Mouse (Mus musculus) bone marrow macrophage, adult 2 months (primary cell): ENCODE results near the gene Btg2. TPM values are rescaled to one million over a fixed set of nuclear protein-coding genes. Genes with fewer than 3 reads are reported as not detected.

ENCODE experiments used
- H3K27ac ChIP-seq: 2 replicates; pipeline ENCODE4 v1.5.1; 2012; ENCODE audit warnings: low read depth, low read length; ENCODE audit not compliant: insufficient read depth
- H3K4me1 ChIP-seq: 2 replicates; pipeline ENCODE4 v1.6.1; 2012; ENCODE audit warnings: low read length; ENCODE audit not compliant: control insufficient read depth, insufficient read depth
- H3K4me3 ChIP-seq: 2 replicates; pipeline ENCODE4 v1.5.1; 2012; ENCODE audit warnings: mild to moderate bottlenecking, low read length, moderate library complexity; ENCODE audit not compliant: insufficient read depth
- CTCF ChIP-seq: IDR thresholded peaks from 2 replicates; pipeline ENCODE4 v1.5.1; 2012; ENCODE audit warnings: low read depth, mild to moderate bottlenecking, low read length, moderate library complexity
- POLR2A ChIP-seq: IDR thresholded peaks from 2 replicates; pipeline ENCODE4 v1.6.1; 2012; ENCODE audit warnings: mild to moderate bottlenecking, low read depth, low read length, borderline replicate concordance
- polyA plus RNA-seq: library from polyadenylated mRNA; stranded (reverse); fragments of >200 nt; gene quantifications from 2 replicates; pipeline ENCODE4 v1.2.4, GENCODE M21; 2012; ENCODE audit not compliant: missing spikeins, insufficient read depth, insufficient read length

The Btg2 gene
- polyA plus RNA-seq, 1 experiment = 52.4 TPM

DNA sequence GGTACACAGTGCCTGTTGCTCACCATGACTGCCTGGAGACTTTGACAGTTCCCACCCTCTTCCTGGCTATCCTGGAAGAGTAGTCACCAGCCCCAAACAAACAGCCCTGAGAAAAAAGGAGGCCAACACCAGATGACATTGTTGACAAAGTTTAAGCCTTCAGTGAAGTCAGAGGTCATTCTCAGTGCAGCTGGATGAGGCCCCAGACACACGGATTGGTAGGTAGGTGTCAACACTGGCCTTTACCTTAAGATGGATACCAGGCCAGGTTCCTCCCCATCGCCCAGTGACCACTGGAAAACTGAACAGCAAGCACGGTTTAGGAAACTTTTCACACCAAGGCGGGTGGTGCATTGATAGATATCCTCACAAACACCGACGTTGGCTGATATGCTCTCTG is 13.4 kb upstream of the Btg2 start:
- TF ChIP-seq POLR2A (no peak), CTCF (no peak)
- Histone ChIP-seq H3K4me3 (0 out of 2 replicates have a peak overlapping the region, but pooled peaks have one; percentile 10), H3K27ac (no peak overlapping the region), H3K4me1 (peaks cover 38% of the 10 kb centered on the region)

GRCm38 (mm10) chr1:134091851-134092250 is 12.9 kb upstream of the Btg2 start:
- Histone ChIP-seq H3K4me3 (no peak overlapping the region), H3K27ac (no peak overlapping the region), H3K4me1 (peaks cover 38% of the 10 kb centered on the region)
- TF ChIP-seq CTCF = no peak
- TF ChIP-seq POLR2A = no peak

- TF ChIP-seq POLR2A = no peak
- no peak for TF ChIP-seq CTCF
- no peak overlapping the region for H3K4me3 ChIP-seq
- peaks cover 19% of the 10 kb centered on the region for H3K4me1 ChIP-seq
- H3K27ac ChIP-seq = no peak overlapping the region
Observed at GRCm38 (mm10) chr1:134089074-134089473, 10.2 kb upstream of the Btg2 start.

DNA sequence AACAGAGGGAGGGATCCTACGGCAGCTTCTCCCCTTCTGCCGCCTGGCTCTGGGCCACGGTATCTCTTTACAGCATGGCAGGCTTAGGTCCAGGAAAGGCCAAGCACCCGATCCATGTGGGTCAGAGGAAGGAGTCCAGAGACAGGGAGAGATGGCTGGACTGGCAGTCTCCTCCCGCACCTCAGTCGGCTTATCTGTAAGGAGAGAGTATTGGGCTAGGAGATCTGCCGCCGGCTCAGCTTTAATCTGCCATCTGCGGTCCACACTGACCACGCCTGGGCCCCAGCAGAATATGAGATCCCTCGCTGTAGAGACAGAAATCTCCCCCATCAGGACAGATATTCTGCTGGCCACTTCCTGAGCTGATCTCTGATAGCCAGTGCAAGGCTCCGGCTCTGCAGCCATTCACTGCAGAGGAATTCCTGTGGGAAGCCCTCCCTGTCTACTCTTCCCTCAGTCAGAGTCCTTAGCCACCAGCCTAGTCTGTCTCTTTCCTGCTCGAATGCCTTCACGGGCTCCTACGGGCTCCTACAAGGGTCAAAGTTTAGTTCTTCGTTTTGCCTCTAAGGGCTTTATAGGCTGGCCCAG is 8.0 kb upstream of the Btg2 start:
- no peak overlapping the region for H3K27ac ChIP-seq
- no peak overlapping the region for H3K4me3 ChIP-seq
- peaks cover 24% of the 10 kb centered on the region for H3K4me1 ChIP-seq
- TF ChIP-seq CTCF (no peak), POLR2A (no peak)

DNA sequence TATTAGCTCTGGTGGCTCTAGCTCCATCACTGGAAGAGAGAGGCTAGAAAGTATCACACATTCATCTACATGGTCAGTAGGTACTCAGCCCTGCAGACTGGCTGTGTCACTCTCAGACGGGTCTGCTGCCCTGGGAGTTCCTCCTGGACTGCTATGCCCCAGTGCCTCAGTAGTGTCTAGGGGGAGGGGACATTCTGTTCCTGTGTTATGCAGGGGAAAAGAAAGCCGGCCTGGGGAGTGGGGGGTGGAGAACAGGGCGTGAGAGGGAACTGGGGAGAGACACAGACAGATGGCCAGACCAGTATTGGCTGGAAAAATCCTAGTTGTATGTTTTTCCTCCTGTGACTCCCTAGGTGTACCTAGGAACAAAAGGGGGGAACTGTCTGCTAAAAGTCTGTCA is 7.1 kb upstream of the Btg2 start:
- H3K27ac ChIP-seq = no peak overlapping the region
- TF ChIP-seq POLR2A = no peak
- TF ChIP-seq CTCF = no peak

GRCm38 (mm10) chr1:134084128-134084527 is 5.2 kb upstream of the Btg2 start:
- Histone ChIP-seq H3K27ac (no peak overlapping the region), H3K4me1 (peaks cover 29% of the 10 kb centered on the region), H3K4me3 (no peak overlapping the region)
- no peak for TF ChIP-seq POLR2A
- no peak for TF ChIP-seq CTCF

More for the DNA sequence above, 7.1 kb upstream of the Btg2 start:
- peaks cover 19% of the 10 kb centered on the region for H3K4me1 ChIP-seq
- no peak overlapping the region for H3K4me3 ChIP-seq

GRCm38 (mm10) chr1:134083676-134084075 is 4.8 kb upstream of the Btg2 start:
- Histone ChIP-seq H3K27ac (no peak overlapping the region), H3K4me3 (no peak overlapping the region), H3K4me1 (peaks cover 29% of the 10 kb centered on the region)
- TF ChIP-seq CTCF (no peak), POLR2A (no peak)

DNA sequence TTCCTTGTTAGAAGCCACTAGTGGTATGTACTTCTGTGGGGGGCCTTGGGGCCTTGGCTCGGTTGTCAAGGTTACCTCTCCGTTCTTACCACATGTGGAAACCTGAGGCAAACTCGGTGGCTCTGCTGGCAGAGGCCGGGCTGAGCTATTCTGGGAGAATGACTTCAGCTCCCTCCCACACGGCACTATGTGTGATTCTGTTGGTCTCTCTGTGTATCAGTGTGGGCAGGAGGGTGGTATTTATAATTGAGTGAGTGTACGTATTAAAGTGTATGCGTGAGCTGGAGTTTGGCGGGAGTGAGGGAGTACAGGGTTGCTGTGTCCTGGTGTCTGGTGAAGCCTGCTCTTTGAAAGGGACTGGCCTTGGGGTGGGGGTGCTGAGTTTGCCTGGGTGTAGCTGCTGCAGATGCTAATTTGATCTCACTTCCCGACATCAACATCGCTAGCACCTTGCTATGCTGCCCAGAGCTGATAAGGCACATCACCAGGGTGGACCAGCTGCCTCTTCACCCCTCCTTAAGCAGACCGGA is 4.1 kb upstream of the Btg2 start:
- Histone ChIP-seq H3K4me3 (no peak overlapping the region), H3K27ac (no peak overlapping the region), H3K4me1 (peaks cover 29% of the 10 kb centered on the region)
- TF ChIP-seq CTCF = no peak
- no peak for TF ChIP-seq POLR2A

GRCm38 (mm10) chr1:134080881-134081450 is 2.0 kb upstream of the Btg2 start:
- Histone ChIP-seq H3K4me3 (no peak overlapping the region), H3K4me1 (peaks cover 39% of the 10 kb centered on the region), H3K27ac (no peak overlapping the region)
- TF ChIP-seq CTCF (no peak), POLR2A (no peak)

DNA sequence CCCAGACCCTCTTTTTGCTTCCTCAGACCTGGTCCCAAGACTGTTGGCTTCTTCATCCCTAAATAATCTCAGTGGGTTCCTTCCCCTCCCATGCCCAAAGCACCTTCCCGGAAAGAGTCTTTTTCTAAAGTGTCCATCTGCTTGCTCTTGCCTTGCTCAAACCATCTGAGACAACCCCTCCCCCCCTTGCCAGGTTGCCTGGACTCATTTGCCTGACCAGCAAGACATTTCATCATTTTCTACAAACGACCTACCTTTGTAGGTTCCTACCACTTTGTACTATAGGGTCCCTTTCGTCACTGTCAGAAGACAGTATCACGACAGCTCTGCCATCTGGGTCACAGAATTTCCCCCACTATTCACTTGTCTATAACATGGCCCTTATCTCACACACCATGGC is 1.5 kb upstream of the Btg2 start:
- Histone ChIP-seq H3K4me1 (peaks cover 41% of the 10 kb centered on the region), H3K27ac (no peak overlapping the region)

More for the DNA sequence above, 1.5 kb upstream of the Btg2 start:
- no peak overlapping the region for H3K4me3 ChIP-seq
- no peak for TF ChIP-seq POLR2A
- TF ChIP-seq CTCF = no peak
